Mouse (Mus musculus): ENCODE data around the gene Prdm12.

The Prdm12 gene

DNA sequence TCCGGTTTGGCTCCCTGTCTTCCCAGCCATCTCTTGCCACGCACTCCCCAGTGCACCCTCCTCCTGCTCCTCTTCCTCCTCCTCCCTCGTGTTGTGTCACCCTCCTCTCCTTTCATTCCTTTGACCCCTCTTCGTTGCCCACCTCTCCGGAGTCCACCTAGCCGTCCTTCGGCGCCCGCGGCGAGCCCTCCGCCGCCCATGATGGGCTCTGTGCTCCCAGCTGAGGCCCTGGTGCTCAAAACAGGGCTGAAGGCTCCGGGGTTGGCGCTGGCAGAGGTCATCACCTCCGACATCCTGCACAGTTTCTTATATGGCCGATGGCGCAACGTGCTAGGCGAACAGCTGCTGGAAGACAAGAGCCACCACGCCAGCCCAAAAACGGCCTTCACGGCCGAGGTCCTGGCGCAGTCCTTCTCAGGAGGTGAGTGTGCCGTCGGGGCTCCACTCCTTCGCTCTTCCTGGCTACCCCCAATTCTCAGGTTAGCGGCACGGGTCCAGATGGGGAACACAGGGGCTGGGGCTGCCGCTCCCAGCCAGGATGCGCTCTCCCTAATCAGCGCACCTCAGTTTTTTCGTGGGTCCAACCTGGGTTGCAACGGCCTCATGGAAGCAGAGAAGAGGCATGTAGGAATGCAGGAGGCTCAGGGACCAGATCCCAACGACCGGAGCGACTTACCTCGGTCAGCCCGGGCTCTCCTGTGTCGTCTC is at the start of gene Prdm12:
Prdm12 (plus strand) TSS at position 137 of the 708 bp plus-strand sequence.
- DNase-seq: no peak

DNA sequence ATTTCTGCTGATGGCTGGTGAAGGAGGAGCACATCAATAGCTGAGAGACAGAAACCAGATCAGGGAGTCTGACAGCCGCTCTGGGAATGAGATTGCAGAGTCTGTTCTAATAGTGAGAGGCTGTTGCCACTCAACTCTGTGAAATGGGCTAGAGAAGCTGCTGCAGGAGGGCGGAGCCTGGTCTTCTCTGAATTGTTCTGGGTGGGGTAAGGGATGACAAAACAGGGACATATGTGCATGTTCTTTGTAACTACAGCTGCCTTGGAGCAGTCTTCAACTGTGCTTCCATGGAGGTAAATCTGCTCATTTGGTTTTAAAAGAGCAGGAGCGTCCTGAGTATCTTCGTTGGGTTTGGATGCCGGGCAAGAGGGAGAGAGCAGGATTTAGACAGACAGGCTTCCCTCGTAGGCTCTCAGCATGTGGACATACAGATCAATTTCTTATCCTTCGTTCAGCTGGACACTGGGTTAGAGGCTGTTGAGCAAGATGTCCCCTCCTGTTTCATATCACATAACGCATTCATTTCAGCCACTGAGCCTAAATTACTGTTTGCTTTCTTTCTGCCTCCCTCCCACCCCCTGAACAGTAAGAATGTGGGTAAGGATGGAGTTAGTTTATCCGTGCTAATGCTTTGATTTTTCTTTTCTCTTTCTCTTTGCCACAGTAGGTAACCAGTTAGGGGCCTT is 47.9 kb upstream of the Prdm12 start:
- DNase-seq: no peak

DNA sequence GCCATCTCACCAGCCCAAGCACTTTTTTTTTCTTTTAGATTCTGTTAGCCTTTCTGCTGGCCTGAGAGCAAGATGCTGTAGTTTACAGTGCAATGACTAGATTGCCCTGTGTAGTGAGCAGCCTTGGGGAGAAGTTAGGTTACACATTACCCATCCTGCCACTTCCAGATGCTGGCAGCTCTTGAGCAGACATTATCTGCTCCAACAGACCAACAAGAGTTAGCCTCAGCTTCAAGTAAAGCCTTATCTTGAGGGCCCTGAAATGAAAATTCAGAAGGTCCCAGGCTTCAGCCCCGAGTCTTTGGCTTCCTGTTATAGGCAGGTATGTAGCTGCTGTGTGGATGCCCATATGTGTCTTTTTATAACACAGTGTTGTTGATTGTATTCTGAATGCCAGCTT is 32.3 kb upstream of the Prdm12 start:
- no peak for DNase-seq

DNA sequence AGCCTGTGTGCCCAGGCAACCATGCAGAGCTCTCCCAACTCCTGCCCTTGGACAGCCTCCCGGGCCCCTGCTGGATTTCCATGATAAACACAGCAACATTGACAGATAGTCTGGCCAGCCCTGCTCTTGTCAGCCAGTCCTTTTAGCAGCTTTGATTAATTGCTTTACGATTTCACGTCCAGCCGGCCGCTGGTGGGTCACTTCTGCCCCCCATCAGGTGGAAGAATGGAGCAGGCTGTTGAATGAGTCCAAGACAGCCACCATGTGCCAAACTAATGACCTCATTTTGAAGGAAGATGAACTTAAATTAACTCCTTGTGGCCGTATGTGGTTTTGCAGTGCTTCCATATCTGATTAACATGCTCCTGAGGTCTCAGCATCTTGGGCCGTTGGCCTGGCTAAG is 30.0 kb upstream of the Prdm12 start:
- DNase-seq: no peak

DNA sequence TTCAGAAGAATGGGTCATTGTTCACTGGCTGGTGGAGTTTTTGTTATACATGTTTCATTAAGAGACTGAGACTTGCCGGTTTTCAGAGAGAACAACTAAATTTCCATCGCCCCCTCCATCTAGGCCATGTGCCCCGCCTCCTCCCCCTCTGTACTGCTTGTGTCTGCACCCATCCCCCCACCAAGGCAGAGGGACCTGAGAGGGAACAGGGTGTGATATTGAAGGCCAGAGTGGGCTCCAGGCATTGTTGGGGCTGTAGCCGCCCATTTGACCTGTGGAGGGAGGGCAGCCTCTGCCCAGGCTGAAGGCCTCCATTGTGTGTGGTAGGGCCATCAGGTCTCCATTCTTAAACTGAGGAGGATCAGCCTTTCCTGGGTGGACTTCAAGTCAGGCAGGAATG is 28.9 kb upstream of the Prdm12 start:
- no peak for DNase-seq

DNA sequence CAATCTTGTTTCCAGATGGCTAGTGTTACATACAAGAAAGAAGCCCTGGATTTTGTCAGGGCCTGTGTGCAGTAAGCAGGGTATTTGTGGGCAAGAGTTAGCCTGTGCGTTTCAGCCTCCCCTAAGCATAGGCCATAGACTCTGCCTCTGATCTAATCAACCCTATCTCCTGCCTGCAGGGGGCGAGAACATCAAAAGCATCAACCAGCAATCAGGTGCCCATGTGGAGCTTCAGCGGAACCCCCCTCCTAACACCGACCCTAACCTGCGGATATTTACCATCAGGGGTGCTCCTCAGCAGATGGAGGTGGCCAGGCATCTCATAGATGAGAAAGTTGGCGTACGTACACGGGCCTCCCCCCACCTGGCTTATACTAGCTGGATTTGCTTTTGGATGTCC is 28.4 kb upstream of the Prdm12 start:
- no peak for DNase-seq

DNA sequence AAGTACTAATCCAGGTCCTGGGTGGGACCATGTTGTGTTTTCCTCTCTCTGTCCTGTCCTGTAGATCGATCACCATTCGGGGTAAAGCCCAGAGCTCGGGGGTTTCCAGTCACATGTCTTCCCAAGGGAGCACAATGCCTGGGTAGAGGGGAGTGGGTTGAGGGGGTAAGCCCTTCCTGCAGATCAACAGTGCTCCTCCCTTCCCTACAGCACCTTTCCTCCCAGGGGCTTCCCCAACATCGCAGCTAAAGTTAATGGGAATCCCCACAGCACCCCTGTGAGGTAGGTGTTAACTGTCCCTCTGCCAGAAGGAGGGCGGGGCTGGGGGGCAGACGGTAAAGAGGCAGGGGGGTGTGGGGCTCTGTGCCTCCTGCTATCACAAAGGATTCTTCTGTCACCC is 27.2 kb upstream of the Prdm12 start:
- DNase-seq: no peak

DNA sequence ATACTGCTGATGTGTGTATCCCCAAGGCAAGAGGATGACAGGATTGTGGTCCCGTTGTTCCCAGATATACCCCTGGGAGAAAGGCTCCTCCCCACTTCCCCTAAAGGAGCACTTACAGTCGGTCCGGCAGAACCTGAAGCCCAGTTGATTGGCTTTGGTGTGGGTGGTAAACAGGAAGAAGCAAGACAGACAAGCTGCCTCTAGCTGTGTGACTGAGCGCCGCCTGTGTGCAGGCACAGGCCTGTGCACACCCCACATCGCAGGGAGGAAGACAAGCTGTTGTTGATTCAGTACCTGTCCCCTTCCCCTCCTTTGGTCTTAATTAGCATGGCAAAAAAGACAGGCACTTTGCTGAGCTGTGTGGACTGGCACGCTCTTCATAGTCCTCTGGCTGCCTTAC is 26.1 kb upstream of the Prdm12 start:
- DNase-seq: no peak

DNA sequence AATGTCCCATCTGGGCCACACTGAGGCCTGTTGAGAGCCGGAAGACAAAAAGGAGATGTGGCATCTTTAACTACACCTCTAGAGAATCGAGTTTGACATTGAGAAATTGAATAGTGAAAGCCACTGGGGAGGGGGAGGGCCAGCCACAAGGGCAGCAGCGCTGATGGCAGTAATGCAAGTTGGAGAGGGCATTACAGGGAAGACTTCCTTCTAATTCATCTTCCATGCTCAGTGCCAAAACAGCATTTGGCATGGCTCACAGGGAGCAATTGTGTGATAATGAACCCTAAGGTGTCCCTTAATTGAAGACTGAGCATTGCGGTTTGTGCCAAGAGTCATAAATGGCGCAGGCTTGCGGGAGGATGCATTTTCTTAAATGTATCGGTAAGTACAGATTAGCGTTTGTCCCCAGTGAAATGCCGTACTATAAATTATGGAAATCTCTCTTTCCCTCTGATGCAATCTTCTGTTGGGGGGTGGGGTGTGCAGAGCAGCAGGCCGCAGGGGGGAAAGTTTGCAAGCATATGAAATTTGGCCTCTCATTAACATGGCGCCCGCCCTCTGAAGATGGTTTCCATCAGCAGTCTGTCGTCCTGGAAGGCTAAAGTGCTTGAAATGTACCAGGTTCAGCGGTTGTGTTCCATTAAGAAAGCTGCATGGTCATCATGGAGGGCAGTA is 21.2 kb upstream of the Prdm12 start:
- DNase-seq: no peak

DNA sequence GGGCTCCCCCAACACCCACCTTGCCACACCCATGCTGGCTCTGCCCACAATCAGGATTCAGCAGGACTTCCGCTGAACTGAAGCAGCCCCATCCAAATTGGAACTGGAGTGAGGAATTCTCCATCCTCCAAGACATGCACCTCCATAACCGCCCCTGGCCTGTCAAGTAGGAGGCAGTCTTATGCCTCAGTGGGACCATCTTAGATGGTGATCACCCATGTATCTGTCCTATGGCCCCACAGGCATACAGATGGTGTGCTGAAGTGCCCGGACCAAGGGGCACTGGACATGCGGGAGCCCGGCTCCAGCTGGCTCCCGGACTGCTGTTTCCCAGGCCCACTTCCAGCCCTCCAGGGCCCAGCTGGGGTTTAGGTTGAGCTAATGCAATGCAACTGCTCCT is 20.6 kb upstream of the Prdm12 start:
- no peak for DNase-seq

DNA sequence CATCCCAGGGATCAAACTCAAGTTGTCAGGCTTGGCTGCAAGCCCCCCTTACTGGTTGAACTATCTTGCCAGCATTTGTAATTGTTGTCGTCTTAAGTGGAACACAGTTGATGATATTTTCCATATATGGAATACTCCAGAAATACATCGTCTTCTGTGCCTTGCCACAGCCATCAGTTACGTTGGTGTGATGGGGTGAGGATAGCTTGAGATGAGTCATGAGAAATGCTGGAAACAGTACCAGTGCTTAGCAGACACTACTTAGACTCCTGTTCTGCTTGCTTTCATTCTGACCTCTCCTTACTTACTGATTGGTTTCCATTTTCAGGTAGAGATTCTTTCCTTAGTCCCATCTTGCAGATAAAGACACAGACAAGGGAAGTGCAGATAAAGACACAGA is 6.3 kb upstream of the Prdm12 start:
- DNase-seq: no peak

DNA sequence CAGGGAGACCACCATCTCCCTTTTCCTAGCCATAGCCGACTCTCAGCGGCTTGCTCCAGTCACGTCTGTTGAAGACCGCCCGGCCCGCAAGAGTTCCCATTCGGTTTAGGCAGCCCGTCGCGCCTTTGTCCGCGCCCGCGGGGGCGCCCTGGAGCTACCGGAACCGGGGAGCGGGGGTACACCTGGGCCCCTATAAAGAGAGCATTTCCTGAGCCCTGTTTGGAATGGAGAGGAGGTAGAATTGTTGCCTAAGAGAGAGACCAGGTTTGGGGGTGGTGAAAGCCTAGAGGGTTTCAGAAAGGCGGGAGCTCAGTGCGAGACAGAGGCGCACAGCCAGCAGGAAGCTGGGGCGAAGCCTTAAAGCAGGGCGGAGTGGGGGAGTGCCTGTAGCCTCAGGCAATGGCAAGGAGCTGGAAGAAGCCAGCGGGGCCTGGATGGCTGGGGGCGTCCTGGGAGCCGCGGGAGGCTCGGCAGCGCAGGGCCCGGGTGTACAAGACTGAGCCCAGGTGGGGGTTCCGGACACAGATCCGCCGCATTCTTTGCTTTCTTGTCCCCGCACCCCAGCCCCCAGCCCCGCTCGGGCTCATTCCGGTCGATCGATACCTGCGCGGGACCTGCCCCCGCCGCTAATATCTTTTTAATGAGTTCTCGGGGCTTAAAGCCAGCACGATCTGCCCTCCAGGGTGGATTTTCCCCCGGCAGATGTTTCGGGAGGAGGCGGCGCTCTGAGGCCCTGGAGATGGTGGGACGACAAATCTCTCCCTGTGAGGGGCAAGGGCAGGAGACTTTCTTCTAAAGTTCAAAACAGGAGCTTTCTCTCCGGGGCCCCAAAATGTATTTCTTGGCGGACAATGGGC is 4.3 kb upstream of the Prdm12 start:
- DNase-seq: no peak

DNA sequence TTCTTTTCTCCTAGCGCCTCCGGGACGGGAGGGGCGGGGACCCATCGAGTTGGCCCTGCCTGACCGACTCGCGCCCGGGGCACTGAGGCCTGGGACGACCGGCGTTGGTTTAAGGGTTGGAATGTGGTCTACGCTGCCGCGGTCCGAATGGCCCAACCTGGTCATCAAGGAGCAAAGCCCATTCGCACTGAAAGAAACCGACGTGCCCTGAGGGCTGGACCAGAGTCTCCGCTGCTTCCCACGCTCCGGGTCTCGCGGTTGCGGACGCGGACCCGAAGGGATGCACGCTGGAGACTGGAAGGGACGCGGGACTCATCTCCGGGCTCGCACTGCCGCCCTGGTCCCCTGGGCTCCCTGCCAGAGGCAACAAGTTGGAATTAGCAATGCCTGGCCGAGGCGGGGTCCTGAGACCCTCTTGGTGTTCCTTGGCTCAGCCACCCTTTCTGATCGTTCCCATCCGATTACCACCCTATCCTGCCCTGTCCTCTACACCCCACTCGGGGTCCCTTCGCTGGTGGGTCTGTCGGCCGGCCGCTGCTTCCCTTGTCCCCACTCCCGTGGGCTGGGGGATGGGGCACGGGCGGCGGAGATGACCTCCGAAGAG is 3.6 kb upstream of the Prdm12 start:
- no peak for DNase-seq

DNA sequence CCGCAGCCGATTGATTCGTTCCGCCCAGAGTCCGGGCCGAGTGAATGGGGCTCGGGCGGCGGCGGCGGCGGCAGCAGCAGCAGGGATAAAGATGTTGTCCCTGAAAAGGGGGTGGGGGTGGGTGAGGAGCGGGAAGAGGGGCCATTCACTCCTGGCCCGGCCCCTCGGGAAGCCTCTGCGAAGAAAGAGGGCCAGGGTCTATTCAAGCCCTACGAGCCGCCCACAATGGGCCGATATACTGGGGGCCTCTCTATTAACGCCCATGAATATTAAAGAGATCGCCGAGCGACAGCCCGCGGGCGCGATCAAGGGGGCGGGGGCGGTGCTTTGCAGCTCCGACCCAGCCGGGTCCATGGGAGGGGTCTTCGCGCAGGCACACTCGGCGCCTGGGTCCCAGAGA is 3.1 kb upstream of the Prdm12 start:
- DNase-seq: no peak

DNA sequence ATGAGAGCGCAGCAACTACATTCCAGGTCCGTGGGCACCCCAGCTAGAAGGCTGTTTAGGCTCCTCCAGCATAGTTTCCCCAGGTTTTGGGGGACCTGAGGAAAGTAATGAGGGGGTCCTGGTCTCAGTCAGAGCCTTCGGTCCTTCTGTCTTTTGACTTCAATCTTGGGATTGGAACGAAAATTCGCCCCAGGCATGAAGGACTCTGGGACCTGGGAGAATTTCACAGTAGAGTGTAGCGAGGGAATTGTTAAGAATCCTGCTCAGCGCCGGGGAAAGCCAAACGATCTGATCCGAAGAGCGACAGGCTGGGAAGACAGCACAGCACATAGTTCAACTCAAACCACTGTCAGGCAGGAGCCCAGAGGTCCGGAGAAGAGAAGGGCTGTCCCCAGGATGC is 2.5 kb upstream of the Prdm12 start:
- no peak for DNase-seq

DNA sequence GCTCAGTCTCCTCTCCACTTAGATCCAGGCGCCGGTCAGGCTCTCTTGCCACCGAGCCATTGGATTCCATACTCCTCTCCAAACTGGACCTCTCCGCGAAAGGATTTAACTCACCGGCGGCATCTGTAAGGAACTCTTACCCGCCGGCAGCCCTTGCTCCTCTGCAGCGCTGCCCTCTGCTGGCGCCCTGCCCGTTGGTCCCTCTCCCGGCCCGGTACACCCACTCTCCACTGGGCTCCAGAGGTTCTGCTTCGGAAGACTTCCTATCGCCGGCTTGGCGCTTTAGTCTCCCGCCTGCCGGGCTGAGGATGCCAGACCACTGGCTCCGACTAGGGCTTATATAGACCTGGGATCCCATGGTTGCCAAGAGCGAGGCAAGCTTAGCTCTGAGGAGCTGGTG is 2.0 kb upstream of the Prdm12 start:
- DNase-seq: peak; percentile 28 to 55

DNA sequence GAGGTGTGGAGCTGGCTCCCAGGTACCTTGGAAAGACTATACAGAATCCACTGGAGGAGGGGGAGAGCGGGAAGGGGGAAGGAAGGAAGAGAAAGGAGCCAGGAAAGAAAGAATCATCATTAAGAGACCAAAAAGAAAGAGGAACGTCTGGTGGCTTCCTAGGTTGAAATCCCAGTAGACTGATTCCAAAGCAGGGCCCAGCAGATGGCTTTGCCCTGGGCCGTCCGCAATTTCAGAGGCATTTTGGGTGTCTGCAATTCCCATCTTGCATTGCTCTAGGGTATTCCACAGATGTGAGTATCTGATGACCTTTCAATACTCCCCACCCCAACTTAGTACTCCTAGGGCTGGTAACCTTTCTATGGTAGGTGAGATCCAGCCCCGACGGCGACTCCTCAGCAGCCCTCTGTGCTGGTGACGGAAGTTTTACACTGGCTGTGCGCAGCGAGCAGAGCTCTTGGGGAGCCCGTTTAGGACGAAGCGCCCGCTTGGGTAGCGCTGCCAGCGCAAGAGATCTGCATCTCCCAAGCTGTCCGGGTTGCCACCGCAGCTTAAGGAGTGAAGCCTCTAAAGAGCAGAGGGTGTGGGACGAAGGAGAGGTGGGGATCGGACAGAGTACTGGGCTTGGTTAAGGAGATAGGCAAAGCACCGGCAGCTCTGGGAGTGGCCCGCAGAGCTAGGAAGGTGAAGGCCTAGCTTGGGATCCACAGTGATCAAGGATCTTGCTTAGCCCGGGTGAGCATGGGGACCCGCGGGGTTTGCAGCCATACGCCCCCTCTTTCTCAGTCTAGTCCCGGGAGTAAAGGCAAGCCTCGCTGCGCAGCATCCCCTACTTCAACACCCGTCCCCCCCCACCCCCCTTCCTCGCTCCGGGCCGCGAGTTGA is 1.0 kb upstream of the Prdm12 start:
- DNase-seq: no peak

DNA sequence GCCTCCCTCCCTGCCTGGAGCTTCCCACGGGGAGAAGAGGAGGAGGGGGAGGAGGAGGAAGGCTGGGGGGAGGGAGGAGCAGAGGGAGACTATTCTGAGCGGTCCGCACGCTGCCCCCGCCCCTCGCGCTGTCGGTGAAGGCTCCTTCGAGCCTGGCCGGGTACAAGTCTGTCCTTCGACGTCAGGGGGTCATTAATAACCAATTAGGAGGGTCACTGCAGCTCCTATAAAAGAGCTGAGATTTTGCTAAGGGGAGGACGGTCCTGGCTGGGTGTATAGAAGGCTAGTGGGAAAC is 424 bp upstream of the Prdm12 start:
- no peak for DNase-seq

DNA sequence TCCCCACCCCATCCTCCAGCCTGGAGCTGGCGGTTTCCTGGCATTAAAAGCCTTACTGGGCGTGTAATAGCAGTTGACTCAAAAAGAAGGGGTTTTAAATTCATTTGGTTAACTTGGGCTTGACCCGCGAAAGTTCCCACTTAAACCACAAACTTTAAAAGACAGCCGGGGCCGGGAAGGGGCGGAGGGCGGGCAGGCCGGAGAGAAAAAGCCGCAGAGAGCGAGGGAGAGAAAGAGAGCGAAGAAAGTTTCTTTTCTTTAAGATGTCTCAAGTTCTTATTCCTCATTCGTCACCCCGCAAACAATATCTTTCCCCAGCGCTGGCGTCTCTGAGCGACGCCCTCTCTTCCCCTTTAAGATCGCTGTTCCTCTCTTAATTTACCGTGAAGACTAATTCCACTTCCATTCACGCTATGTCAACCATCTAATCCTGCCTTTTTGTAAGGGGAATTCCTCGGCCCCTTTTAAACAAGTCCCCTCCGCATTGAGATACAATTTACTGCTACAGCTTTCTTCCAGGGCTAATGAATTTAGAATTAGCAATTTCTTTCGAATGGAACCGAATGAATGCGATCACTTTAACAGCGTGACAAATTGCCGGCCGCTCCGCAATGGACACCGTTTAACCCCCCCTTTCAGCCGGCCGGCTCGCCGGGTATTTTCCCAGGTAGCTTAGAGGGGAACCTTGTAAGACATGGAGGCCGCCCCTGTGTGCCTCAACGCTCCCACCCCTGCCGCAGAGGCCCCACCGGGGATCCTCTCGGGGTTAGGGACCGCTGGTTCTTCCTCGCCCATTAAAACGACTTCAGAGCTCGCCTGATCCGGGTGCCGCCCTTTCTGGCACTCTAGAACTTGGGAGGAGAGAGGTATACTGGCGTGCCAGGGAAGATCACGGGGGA is 1.0 kb downstream of the Prdm12 start:
- no peak for DNase-seq

DNA sequence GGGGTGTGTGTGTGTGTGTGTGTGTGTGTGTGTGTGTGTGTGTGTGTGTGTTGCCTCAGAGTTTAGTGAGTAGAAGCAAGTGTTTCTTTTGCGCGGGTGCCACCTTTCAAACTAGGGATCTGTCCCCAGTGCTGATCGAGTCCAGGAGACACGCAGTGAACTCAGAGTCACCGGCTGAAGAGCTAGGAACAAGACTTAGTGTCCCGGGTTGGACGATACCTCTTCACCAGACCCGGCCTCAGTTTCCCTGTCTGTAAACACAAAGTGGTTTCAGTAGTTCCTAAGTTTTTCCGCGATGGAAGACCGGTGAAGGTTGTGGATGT is 1.6 kb downstream of the Prdm12 start:
- DNase-seq: no peak

DNA sequence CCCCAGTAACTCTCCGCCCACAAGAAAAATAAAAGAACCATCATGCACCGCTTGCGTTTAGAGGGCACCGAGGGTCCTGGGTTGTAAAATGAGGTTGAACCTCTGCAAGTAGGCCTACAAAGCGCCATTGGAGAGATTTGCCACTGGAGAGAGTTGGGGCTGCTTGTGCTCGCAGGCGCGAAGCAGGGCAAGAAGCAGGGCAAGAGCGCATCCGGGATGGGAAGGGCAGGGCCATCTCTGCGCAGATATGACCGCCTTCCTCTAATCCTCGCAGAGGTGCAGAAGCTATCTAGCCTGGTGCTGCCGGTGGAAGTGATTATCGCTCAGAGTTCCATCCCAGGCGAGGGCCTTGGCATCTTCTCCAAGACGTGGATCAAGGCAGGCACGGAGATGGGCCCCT is 2.1 kb downstream of the Prdm12 start:
- no peak for DNase-seq
